Mouse (Mus musculus): ENCODE data around the gene Mrgpre. TPM values are rescaled to one million over a fixed set of nuclear protein-coding genes. Genes with fewer than 3 reads are reported as not detected.

The Mrgpre gene
- 7.9 and 9.6 TPM in 2 replicates for polyA plus RNA-seq (2015; fragmentation: Nextera tagmentation; extraction: Ambion mirVana)

- H3K4me1 ChIP-seq, result peaks cover 29% of the 10 kb centered on the region
- peak within 1 kb of the TSS; percentile 86 for H3K4me2 ChIP-seq
- H3K36me3 ChIP-seq, result peaks cover 3% of the 10 kb centered on the region; the same call in 1 of the 2 replicates
- H3K27ac ChIP-seq (replicated peaks), result peak within 1 kb of the TSS; percentile 70
- no peaks in the 10 kb centered on the region for H3K27me3 ChIP-seq (replicated peaks)
- WGBS, result 4% methylated on average over 21 of the region's 21 CpGs
- peak; percentile 88 for ATAC-seq (ENCODE audit: low FRiP score)
- H3K9me3 ChIP-seq (replicated peaks), result no peaks in the 10 kb centered on the region
- H3K9ac ChIP-seq (replicated peaks), result peak within 1 kb of the TSS; percentile 55
- peak within 1 kb of the TSS; percentile 53 for H3K4me3 ChIP-seq (replicated peaks)
Measured at GRCm38 (mm10) chr7:143783996-143784829, at the start of gene Mrgpre. Mrgpre (minus strand) TSS chr7:143784500.

GRCm38 (mm10) chr7:143833581-143834190, 49.4 kb upstream of the Mrgpre start:
- peaks cover 20% of the 10 kb centered on the region for H3K36me3 ChIP-seq
- no peak overlapping the region for H3K4me3 ChIP-seq (replicated peaks)
- no peaks in the 10 kb centered on the region for H3K9me3 ChIP-seq (replicated peaks)
- H3K4me1 ChIP-seq, result peaks cover 70% of the 10 kb centered on the region
- no peak overlapping the region for H3K27ac ChIP-seq (replicated peaks)
- no peak overlapping the region for H3K4me2 ChIP-seq
- ATAC-seq (ENCODE audit: low FRiP score), result no peak
- H3K27me3 ChIP-seq (replicated peaks), result no peaks in the 10 kb centered on the region
- H3K9ac ChIP-seq (replicated peaks), result no peak overlapping the region
- 72% methylated on average over 6 of the region's 6 CpGs for WGBS

- Histone ChIP-seq H3K36me3 (peaks cover 9% of the 10 kb centered on the region), H3K4me2 (peak overlapping the region; percentile 94), H3K27ac (replicated peaks) (no peak overlapping the region), H3K9me3 (replicated peaks) (no peaks in the 10 kb centered on the region), H3K4me3 (replicated peaks) (no peak overlapping the region), H3K27me3 (replicated peaks) (no peaks in the 10 kb centered on the region), H3K9ac (replicated peaks) (no peak overlapping the region), H3K4me1 (peaks cover 70% of the 10 kb centered on the region)
- WGBS, result 96% methylated on average over 2 of the region's 2 CpGs
- no peak for ATAC-seq (ENCODE audit: low FRiP score)
Measured at GRCm38 (mm10) chr7:143832611-143833010, 48.3 kb upstream of the Mrgpre start.

- Histone ChIP-seq H3K4me1 (peaks cover 70% of the 10 kb centered on the region), H3K9me3 (replicated peaks) (no peaks in the 10 kb centered on the region), H3K4me2 (peak overlapping the region; percentile 94), H3K4me3 (replicated peaks) (peak overlapping the region; percentile 64; the same call in 1 of the 2 replicates), H3K27me3 (replicated peaks) (no peaks in the 10 kb centered on the region), H3K36me3 (peaks cover 5% of the 10 kb centered on the region; the same call in 1 of the 2 replicates), H3K27ac (replicated peaks) (no peak overlapping the region), H3K9ac (replicated peaks) (no peak overlapping the region; the same call in 1 of the 2 replicates)
- no peak for ATAC-seq (ENCODE audit: low FRiP score)
- 80% methylated on average over 8 of the region's 8 CpGs for WGBS
Measured at GRCm38 (mm10) chr7:143832196-143832595, 47.9 kb upstream of the Mrgpre start.

- Histone ChIP-seq H3K4me2 (peak overlapping the region; percentile 94), H3K9ac (replicated peaks) (peak overlapping the region; percentile 69), H3K27ac (replicated peaks) (peak overlapping the region; percentile 98), H3K36me3 (no peaks in the 10 kb centered on the region), H3K4me1 (peaks cover 58% of the 10 kb centered on the region), H3K9me3 (replicated peaks) (no peaks in the 10 kb centered on the region), H3K27me3 (replicated peaks) (no peaks in the 10 kb centered on the region), H3K4me3 (replicated peaks) (peak overlapping the region; percentile 64)
- 14% methylated on average over 6 of the region's 6 CpGs for WGBS
- ATAC-seq (ENCODE audit: low FRiP score), result peak; percentile 25
Measured at GRCm38 (mm10) chr7:143830399-143830798, 46.1 kb upstream of the Mrgpre start.

GRCm38 (mm10) chr7:143829504-143830331, 45.4 kb upstream of the Mrgpre start:
- Histone ChIP-seq H3K4me2 (peak overlapping the region; percentile 94), H3K4me1 (peaks cover 51% of the 10 kb centered on the region), H3K9ac (replicated peaks) (peak overlapping the region; percentile 69), H3K36me3 (no peaks in the 10 kb centered on the region), H3K27me3 (replicated peaks) (no peaks in the 10 kb centered on the region), H3K27ac (replicated peaks) (peak overlapping the region; percentile 98), H3K9me3 (replicated peaks) (no peaks in the 10 kb centered on the region), H3K4me3 (replicated peaks) (peak overlapping the region; percentile 64)
- peak; percentile 97 for ATAC-seq (ENCODE audit: low FRiP score)
- 2% methylated on average over 37 of the region's 37 CpGs for WGBS

GRCm38 (mm10) chr7:143826985-143827384, 42.7 kb upstream of the Mrgpre start:
- 94% methylated on average over 2 of the region's 2 CpGs for WGBS
- H3K4me1 ChIP-seq, result peaks cover 33% of the 10 kb centered on the region
- H3K36me3 ChIP-seq, result no peaks in the 10 kb centered on the region
- H3K4me2 ChIP-seq, result no peak overlapping the region
- H3K9ac ChIP-seq (replicated peaks), result no peak overlapping the region
- no peak overlapping the region for H3K27ac ChIP-seq (replicated peaks)
- H3K9me3 ChIP-seq (replicated peaks), result no peaks in the 10 kb centered on the region
- ATAC-seq (ENCODE audit: low FRiP score), result no peak
- no peak overlapping the region for H3K4me3 ChIP-seq (replicated peaks)
- H3K27me3 ChIP-seq (replicated peaks), result no peaks in the 10 kb centered on the region

GRCm38 (mm10) chr7:143823266-143823605, 38.9 kb upstream of the Mrgpre start:
- Histone ChIP-seq H3K27ac (replicated peaks) (peak overlapping the region; percentile 85), H3K4me3 (replicated peaks) (peak overlapping the region; percentile 56), H3K9ac (replicated peaks) (peak overlapping the region; percentile 34; the same call in 1 of the 2 replicates), H3K4me2 (peak overlapping the region; percentile 82), H3K9me3 (replicated peaks) (no peaks in the 10 kb centered on the region), H3K36me3 (peaks cover 8% of the 10 kb centered on the region), H3K4me1 (peaks cover 17% of the 10 kb centered on the region), H3K27me3 (replicated peaks) (no peaks in the 10 kb centered on the region)
- ATAC-seq (ENCODE audit: low FRiP score), result peak; percentile 20; the same call in 1 of the 2 replicates
- WGBS, result 73% methylated on average over 4 of the region's 4 CpGs

- H3K36me3 ChIP-seq, result peaks cover 10% of the 10 kb centered on the region
- peak within 1 kb of the TSS; percentile 66 for H3K9ac ChIP-seq (replicated peaks)
- peak within 1 kb of the TSS; percentile 82 for H3K4me2 ChIP-seq
- peaks cover 17% of the 10 kb centered on the region for H3K4me1 ChIP-seq
- WGBS, result under 1% methylated on average over 40 of the region's 40 CpGs
- no peaks in the 10 kb centered on the region for H3K27me3 ChIP-seq (replicated peaks)
- peak within 1 kb of the TSS; percentile 85 for H3K27ac ChIP-seq (replicated peaks)
- no peaks in the 10 kb centered on the region for H3K9me3 ChIP-seq (replicated peaks)
- peak within 1 kb of the TSS; percentile 56 for H3K4me3 ChIP-seq (replicated peaks)
- ATAC-seq (ENCODE audit: low FRiP score), result peak; percentile 97
Measured at GRCm38 (mm10) chr7:143822375-143823265, 38.3 kb upstream of the Mrgpre start, which contains the start of the genes Nadsyn1 and Dhcr7. Nadsyn1 (minus strand) TSS chr7:143822849. Dhcr7 (plus strand) TSS chr7:143823145.

GRCm38 (mm10) chr7:143821241-143821640, 36.9 kb upstream of the Mrgpre start:
- no peak for ATAC-seq (ENCODE audit: low FRiP score)
- H3K4me2 ChIP-seq, result peak overlapping the region; percentile 82; the same call in 1 of the 2 replicates
- WGBS, result 90% methylated on average over 2 of the region's 2 CpGs
- peaks cover 17% of the 10 kb centered on the region for H3K36me3 ChIP-seq
- H3K9me3 ChIP-seq (replicated peaks), result no peaks in the 10 kb centered on the region
- no peak overlapping the region for H3K27ac ChIP-seq (replicated peaks)
- no peak overlapping the region for H3K4me3 ChIP-seq (replicated peaks)
- H3K27me3 ChIP-seq (replicated peaks), result no peaks in the 10 kb centered on the region
- peaks cover 17% of the 10 kb centered on the region for H3K4me1 ChIP-seq
- H3K9ac ChIP-seq (replicated peaks), result no peak overlapping the region
